Mouse (Mus musculus): ENCODE data around the gene Pak7.

- no peak for TF ChIP-seq CTCF (conservative IDR thresholded peaks at IDR 0.05; ENCODE audit: low read length)
- TF ChIP-seq NANOG (IDR thresholded peaks at IDR 0.05; ENCODE audit: borderline replicate concordance, low read length) = no peak
These were observed 212.7 kb downstream of the Pak7 start for GRCm38 (mm10) chr2:136175030-136175429.

All from E14TG2a.4 (cell line).